Mouse (Mus musculus) heart, postnatal 0 days (tissue): ENCODE measurements at regions not wholly inside any gene's neighbourhood (a gene's known extent, or its start where the extent isn't known, plus 50 kb on each side); places are given as distances from the start of the nearest gene placed in this dataset.
"Not testable (repeated sequence)": the region's sequence is repeated elsewhere in the genome, so short reads cannot be mapped to it uniquely, and the experiment has no call there.

Source experiments
- CTCF ChIP-seq: IDR thresholded peaks from 2 replicates; pipeline ENCODE4 v1.5.1; 2016; ENCODE audit warnings: antibody characterized with exemption, control low read depth, low read depth
- EP300 ChIP-seq: IDR thresholded peaks from 2 replicates; pipeline ENCODE4 v1.6.1; 2016; ENCODE audit warnings: antibody characterized with exemption, low read depth

DNA sequence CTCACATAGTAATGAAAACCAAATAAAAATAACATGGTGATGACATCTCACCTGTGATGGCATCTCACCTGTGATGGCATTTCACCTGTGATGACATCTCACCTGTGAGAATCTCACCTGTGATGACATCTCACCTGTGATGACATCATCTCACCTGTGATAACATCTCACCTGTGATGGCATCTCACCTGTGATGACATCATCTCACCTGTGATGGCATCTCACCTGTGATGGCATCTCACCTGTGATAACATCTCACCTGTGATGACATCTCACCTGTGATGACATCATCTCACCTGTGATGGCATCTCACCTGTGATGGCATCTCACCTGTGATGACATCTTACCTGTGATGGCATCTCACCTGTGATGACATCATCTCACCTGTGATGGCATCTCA lies 77.4 kb upstream of the Ifngr1 start:
- TF ChIP-seq EP300, CTCF: not testable (repeated sequence)
